Mouse (Mus musculus) heart, embryonic 16.5 days (tissue): ENCODE measurements at regions not wholly inside any gene's neighbourhood (a gene's known extent, or its start where the extent isn't known, plus 50 kb on each side); places are given as distances from the start of the nearest gene placed in this dataset.

Experiments used
- ATAC-seq: fragments of 200-750 bp; cut with Nextera tagmentation; replicated peaks from 2 replicates; pipeline ENCODE4 v1.8.0; 2017; ENCODE audit warnings: moderate number of reproducible peaks; ENCODE audit not compliant: insufficient read depth, low FRiP score; ENCODE audit errors: extremely low read depth
- H3K27ac ChIP-seq: fragments of 300-500 bp; sonication (generic); 2 replicates; pipeline ENCODE4 v1.5.1; 2014; ENCODE audit warnings: mild to moderate bottlenecking, low read length, control low read depth, moderate library complexity
- H3K27me3 ChIP-seq: fragments of 300-500 bp; sonication (generic); 2 replicates; pipeline ENCODE4 v1.6.1; 2014; ENCODE audit warnings: low read length, mixed read lengths; ENCODE audit not compliant: control insufficient read depth, insufficient read depth
- H3K36me3 ChIP-seq: fragments of 300-500 bp; sonication (generic); 2 replicates; pipeline ENCODE4 v1.6.1; 2014; ENCODE audit not compliant: control insufficient read depth, insufficient read depth
- H3K4me1 ChIP-seq: fragments of 300-500 bp; sonication (generic); 2 replicates; pipeline ENCODE4 v1.6.1; 2014; ENCODE audit warnings: low read length, mixed read lengths; ENCODE audit not compliant: control insufficient read depth, insufficient read depth
- H3K4me2 ChIP-seq: fragments of 300-500 bp; sonication (generic); 2 replicates; pipeline ENCODE4 v1.6.1; 2014; ENCODE audit warnings: low read depth, mild to moderate bottlenecking, control low read depth, low read length
- H3K4me3 ChIP-seq: fragments of 300-500 bp; sonication (generic); 2 replicates; pipeline ENCODE4 v1.5.1; 2014; ENCODE audit warnings: mild to moderate bottlenecking, control low read depth, low read length
- H3K9ac ChIP-seq: fragments of 300-500 bp; sonication (generic); 2 replicates; pipeline ENCODE4 v1.6.1; 2014; ENCODE audit warnings: low read length, control low read depth
- H3K9me3 ChIP-seq: fragments of 300-500 bp; sonication (generic); replicated peaks from 2 replicates; pipeline ENCODE4 v1.6.1; 2016; ENCODE audit warnings: low read length; ENCODE audit not compliant: control insufficient read depth
- WGBS: fragments of 180-500 bp; shearing (Covaris S2); extraction: QIAGEN DNeasy Blood & Tissue Kit; methylation state at CpG from one replicate; pipeline ENCODE4 v1.1.7; 2014; 5-methylcytosine and 5-hydroxymethylcytosine counted together

DNA sequence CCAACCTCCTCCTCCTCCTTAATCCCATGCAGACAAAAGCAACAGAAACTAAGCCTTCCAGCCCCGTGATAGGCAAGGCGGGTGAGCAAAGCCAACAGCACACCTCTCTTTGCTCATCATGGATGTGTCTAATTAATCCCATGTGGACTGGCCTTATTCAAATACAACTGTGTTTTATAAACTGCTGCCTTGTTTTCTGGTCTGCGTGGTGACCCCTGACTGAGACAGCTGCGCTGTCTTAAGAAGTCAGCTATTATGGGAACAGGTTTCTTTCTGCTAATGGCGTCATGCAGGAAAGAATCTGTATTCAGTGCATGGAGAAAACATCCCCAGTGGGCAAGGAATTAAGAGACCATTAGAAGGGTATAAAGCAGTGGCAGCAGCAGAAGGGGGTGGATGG lies 161.6 kb upstream of the Kiz start:
- no peak overlapping the region for H3K9ac ChIP-seq
- no peak overlapping the region for H3K4me3 ChIP-seq
- no peak overlapping the region for H3K4me2 ChIP-seq
- no peaks in the 10 kb centered on the region for H3K27me3 ChIP-seq
- H3K27ac ChIP-seq: no peak overlapping the region
- H3K36me3 ChIP-seq: no peaks in the 10 kb centered on the region
- ATAC-seq: no peak
- H3K4me1 ChIP-seq: 0 out of 2 replicates have a peak, but pooled peaks cover 3% of the 10 kb centered on the region
- no peaks in the 10 kb centered on the region for H3K9me3 ChIP-seq
- 57% methylated on average over 5 of the region's 5 CpGs for WGBS

DNA sequence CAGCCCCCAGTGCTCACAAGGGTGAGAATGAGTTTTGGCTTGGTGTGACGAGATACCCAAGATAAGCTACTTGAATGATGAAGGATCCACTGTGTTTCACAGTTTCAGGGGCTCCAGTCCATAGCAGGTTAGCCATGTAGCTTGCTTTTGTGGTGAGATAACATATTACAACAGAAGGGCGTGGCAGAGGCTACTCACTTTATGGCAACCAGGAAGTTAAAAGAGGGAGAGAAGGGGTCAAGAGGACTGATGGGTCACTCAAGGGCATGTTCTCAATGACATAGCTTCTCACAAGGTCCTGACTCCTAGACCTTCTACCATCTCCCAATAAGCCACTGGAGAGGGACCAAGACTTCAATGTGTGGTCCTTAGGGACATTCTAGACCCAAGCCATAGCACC lies 159.4 kb upstream of the Kiz start:
- H3K4me1 ChIP-seq: 0 out of 2 replicates have a peak, but pooled peaks cover 3% of the 10 kb centered on the region
- 71% methylated on average over 2 of the region's 2 CpGs for WGBS
- no peaks in the 10 kb centered on the region for H3K9me3 ChIP-seq
- no peak overlapping the region for H3K27ac ChIP-seq
- H3K9ac ChIP-seq: no peak overlapping the region
- no peak overlapping the region for H3K4me3 ChIP-seq
- H3K27me3 ChIP-seq: no peaks in the 10 kb centered on the region
- no peak overlapping the region for H3K4me2 ChIP-seq
- H3K36me3 ChIP-seq: no peaks in the 10 kb centered on the region
- no peak for ATAC-seq

DNA sequence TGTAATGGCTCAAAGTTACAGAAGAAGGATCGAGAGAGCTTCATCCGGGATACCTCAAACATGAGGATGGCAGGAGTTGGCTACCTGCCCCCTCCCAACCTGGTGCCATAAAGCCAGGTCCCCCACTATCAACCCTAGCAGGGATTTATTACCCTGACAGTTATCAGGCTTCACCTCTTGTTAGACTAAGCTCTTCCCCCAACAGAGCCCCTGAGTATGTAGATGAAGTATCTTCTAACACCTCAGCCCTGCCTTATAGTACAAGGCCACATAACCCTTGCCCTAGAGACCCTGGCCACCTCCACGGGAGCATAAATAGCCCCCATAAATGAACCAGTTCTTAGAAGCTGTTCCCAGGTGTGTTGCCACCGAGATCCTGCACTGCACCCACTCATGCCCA lies 158.9 kb upstream of the Kiz start:
- H3K27ac ChIP-seq: no peak overlapping the region
- H3K27me3 ChIP-seq: no peaks in the 10 kb centered on the region
- H3K4me3 ChIP-seq: no peak overlapping the region
- 0 out of 2 replicates have a peak, but pooled peaks cover 3% of the 10 kb centered on the region for H3K4me1 ChIP-seq
- H3K9ac ChIP-seq: no peak overlapping the region
- H3K4me2 ChIP-seq: no peak overlapping the region
- H3K36me3 ChIP-seq: no peaks in the 10 kb centered on the region
- 78% methylated on average over 4 of the region's 4 CpGs for WGBS
- no peaks in the 10 kb centered on the region for H3K9me3 ChIP-seq
- ATAC-seq: no peak

DNA sequence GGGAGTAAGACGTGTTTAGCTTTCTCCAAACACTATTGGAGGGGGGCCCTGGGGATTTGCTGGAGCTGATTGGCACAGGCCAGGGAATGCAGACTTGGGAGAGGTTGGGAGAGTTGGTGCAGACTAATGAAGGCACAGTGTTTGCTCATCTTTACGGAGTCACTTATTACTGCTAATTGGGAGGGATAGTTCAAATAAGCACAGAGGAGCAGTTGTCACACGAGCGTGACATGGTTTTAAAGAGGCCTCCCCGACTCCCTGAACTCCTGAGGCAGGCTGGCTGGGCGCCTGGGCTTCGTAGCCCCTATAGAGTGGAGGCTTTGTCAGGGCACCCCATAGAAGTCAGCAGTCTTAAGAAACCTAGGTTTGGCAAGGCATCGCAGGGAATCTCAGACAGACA lies 145.0 kb upstream of the Kiz start:
- Histone ChIP-seq H3K4me1 (no peaks in the 10 kb centered on the region), H3K4me3 (no peak overlapping the region), H3K9ac (no peak overlapping the region), H3K36me3 (no peaks in the 10 kb centered on the region), H3K9me3 (no peaks in the 10 kb centered on the region; the same call in 1 of the 2 replicates), H3K27me3 (no peaks in the 10 kb centered on the region), H3K4me2 (no peak overlapping the region), H3K27ac (no peak overlapping the region)
- WGBS: 76% methylated on average over 8 of the region's 8 CpGs
- no peak for ATAC-seq

DNA sequence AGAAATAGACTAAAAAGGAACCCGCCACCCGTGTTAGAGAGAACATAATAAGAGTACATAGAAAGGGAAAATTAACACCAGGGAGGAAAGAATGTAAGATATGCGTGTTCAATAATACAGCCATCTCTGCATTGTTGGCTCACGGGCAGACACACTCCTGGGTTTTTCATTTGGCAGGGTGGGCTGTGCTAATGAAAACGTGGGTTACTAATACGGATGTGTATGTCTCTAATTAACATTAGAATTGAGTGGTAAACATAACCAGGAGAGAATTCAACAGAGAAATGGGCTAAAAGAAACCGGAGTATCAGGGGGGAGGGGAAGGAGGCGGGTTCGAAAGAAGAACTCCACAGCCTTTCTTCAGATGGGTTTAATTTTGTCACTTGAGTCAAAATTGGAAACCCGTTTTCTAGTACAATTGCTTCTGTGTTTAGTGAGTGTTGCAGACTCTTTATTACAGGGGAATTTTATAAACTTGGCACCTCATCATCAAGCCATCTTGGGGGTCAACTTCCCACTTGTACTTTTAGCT lies 134.4 kb upstream of the Kiz start:
- no peak overlapping the region for H3K27ac ChIP-seq
- ATAC-seq: no peak
- no peak overlapping the region for H3K9ac ChIP-seq
- 44% methylated on average over 10 of the region's 10 CpGs for WGBS
- H3K4me3 ChIP-seq: no peak overlapping the region
- H3K9me3 ChIP-seq: no peaks in the 10 kb centered on the region
- H3K4me1 ChIP-seq: no peaks in the 10 kb centered on the region
- H3K4me2 ChIP-seq: no peak overlapping the region
- no peaks in the 10 kb centered on the region for H3K36me3 ChIP-seq
- no peaks in the 10 kb centered on the region for H3K27me3 ChIP-seq

DNA sequence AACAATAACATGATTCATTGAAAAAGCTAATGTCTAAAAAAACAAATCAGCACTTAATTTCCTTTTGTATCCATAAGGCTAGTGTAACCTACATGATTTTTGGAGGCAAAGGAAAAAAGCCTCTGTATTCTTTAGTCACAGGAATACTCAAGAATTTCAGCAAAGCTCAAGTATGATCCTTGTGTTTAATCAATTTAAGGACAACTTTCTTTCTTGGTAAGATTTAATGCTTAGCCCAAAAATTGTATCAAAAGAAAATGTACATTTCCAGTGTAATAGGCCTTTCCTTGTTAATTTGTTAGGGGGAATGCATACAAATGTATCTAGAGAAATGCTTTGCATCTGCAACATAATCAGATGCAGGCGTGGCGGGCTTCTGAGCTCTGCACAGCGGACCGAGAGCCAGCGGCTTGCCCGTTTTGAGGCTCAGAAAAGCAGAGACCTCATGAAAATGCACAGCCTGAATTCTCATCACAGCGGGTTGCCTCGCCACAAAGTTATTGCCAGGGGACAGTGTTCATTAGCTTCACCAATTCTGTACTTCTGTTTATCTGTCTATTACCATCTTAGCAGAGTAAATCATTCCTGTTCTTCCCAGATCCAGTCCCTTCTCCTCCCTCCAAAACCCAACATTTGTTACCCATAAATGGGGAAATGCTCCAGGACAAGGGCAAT lies 133.2 kb upstream of the Kiz start:
- Histone ChIP-seq H3K4me2 (no peak overlapping the region), H3K36me3 (no peaks in the 10 kb centered on the region), H3K27ac (no peak overlapping the region), H3K4me1 (no peaks in the 10 kb centered on the region), H3K27me3 (no peaks in the 10 kb centered on the region), H3K4me3 (no peak overlapping the region), H3K9ac (no peak overlapping the region), H3K9me3 (no peaks in the 10 kb centered on the region)
- ATAC-seq: no peak
- 59% methylated on average over 8 of the region's 8 CpGs for WGBS

DNA sequence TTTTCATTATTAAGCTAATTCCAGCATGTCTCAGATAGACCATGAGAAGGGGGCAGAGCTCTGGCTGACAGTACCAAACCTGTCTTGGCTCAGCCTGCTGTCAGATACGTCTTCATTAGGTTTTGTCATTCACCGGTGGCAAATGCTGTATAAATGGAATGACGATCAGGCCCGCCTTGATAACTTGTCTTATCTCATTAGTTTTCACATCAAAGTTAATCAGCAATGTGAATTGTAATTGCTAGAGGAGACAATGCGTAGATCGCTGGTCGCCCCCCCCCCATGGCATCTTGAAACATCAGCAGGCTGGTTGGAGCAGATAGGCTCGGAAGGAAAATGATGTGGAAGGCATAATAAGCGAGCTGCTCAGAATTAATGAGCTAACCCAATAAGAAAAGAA lies 132.5 kb upstream of the Kiz start:
- no peak overlapping the region for H3K9ac ChIP-seq
- H3K4me2 ChIP-seq: no peak overlapping the region
- no peaks in the 10 kb centered on the region for H3K27me3 ChIP-seq
- WGBS: 61% methylated on average over 9 of the region's 9 CpGs
- H3K4me1 ChIP-seq: no peaks in the 10 kb centered on the region
- H3K27ac ChIP-seq: no peak overlapping the region
- no peaks in the 10 kb centered on the region for H3K36me3 ChIP-seq
- H3K4me3 ChIP-seq: no peak overlapping the region
- no peak for ATAC-seq
- no peaks in the 10 kb centered on the region for H3K9me3 ChIP-seq

DNA sequence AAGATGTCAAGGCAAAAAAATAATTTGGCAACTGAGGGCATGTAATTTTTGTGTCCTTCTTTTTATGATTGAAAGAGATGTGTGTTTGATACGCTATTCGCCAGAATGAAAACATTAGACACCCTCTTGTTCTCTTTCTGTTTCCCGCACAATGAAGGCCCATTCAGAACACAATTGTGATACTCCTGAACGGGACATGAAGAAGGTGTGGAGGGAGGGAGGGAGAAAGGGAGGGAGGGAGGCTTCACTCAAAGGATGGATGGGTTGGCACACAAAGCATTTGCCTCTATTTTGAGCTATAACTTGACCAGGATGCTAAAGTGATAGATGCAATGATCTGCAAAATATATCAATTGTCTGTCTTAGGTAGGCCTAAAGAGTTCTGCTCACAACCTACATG lies 132.0 kb upstream of the Kiz start:
- WGBS: 86% methylated on average over 4 of the region's 4 CpGs
- Histone ChIP-seq H3K9ac (no peak overlapping the region), H3K4me3 (no peak overlapping the region), H3K4me2 (no peak overlapping the region), H3K9me3 (no peaks in the 10 kb centered on the region), H3K4me1 (no peaks in the 10 kb centered on the region), H3K27ac (no peak overlapping the region), H3K27me3 (no peaks in the 10 kb centered on the region), H3K36me3 (no peaks in the 10 kb centered on the region)
- ATAC-seq: no peak

DNA sequence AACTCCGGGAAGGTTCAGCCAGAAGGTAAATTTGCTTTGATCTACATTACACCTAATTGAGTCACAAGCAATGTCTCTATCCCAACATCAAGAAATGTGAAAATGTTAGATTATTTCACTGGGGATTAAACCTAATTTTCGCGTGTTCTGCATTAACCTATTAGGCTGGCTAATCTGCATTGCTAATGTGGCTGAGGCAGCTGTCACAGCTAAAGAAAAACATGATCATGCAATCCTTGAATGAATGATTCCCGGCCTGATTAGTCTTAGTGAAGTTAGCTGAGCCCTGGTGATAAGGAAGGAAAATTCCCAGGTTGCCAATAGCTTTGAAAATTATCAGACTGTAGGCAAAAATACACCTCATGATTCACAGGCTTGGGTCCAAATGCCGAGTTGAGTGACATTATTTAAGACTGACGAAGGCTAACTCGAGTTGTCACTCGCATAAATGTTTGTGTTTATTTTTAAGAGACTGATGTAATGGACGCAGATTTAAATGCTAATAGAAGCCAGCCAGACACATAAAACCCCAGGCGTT lies 131.5 kb upstream of the Kiz start:
- H3K4me1 ChIP-seq: no peaks in the 10 kb centered on the region
- 55% methylated on average over 10 of the region's 10 CpGs for WGBS
- no peak overlapping the region for H3K9ac ChIP-seq
- H3K4me3 ChIP-seq: no peak overlapping the region
- ATAC-seq: no peak
- no peak overlapping the region for H3K27ac ChIP-seq
- no peaks in the 10 kb centered on the region for H3K27me3 ChIP-seq
- H3K36me3 ChIP-seq: no peaks in the 10 kb centered on the region
- H3K9me3 ChIP-seq: no peaks in the 10 kb centered on the region
- no peak overlapping the region for H3K4me2 ChIP-seq
